Mouse (Mus musculus): ENCODE measurements around the gene Stox2. TPM values are rescaled to one million over a fixed set of nuclear protein-coding genes. Genes with fewer than 3 reads are reported as not detected.

Gene Stox2
- polyA plus RNA-seq, 1 experiment = not detected

DNA sequence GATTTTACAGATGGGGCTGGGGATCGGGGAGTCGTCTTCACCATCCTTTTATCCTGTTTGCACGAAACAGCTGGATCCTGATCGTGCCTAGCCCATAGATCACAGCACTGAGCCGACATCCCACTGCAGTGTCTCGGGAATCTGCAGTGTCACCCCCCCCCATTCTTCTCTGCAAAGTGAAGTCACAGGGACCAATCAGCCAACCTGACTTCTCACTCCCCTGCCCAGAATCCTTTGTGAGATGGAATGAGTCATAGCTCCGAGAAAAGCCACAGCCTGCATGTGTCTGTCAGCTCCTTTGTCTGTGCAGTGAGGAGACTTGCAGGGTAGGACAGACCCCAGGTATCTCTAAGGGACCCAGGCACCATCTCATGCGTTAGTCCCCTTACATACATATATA is 228.1 kb downstream of the Stox2 start:
- no peak for TF ChIP-seq GATA1 (IDR thresholded peaks at IDR 0.05; ENCODE audit: low read length)

DNA sequence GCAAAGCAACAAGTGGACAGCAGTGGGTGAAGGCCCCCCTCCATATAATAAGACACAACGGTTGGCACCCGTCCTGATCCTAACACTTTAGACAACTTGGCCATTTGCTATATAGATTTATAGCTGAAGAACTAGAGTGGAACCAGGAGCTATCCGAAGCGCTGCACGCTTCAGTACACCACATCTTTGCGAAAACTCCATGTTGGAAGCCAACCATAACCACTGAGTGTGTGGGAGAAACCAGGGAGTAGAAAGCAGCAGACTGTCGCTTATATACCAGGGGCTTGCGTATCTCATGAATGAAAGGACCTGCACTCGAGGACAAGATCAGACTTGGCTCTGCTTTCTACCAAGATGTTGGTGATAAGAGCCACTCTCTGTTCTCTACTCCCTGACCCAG is 234.0 kb downstream of the Stox2 start:
- no peak for TF ChIP-seq GATA1 (IDR thresholded peaks at IDR 0.05; ENCODE audit: low read length)

DNA sequence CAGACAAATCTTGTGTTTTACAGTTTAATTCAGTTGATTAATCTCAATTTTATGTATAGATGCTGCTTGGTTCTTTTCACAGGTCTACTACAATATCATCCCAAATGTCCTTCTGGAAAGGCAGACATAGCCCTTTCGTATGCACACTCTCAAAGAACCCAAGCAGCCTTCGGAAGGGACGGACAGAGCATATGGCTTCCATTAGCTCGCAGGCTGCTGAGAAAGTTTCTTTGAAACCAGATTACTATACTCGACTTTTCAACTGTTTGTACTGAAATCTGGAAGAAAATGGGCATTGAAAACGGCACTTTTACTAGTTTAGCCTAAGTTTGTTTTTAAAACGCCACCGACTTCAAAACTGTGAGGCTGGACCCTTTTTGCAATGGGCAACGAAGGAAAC is 234.9 kb downstream of the Stox2 start:
- TF ChIP-seq GATA1 (IDR thresholded peaks at IDR 0.05; ENCODE audit: low read length) = no peak

DNA sequence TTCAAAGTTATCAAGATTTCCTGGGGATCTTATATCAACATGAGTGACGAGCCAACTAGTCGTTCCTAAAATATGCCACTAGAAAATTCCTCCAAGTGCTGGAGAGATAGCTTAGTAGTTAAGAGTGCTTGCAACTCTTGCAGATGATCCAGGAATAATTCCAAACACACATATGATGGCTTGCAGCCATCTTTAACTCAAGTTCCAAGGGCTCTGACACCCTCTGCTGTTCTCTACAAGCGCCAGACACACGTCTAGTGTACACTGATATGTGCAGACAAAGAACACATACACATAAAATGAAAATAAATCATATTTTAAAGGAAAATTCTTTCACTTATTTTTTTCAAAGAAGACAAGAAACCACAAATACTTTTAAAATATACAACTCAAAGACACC is 237.9 kb downstream of the Stox2 start:
- TF ChIP-seq GATA1 (IDR thresholded peaks at IDR 0.05; ENCODE audit: low read length) = no peak

DNA sequence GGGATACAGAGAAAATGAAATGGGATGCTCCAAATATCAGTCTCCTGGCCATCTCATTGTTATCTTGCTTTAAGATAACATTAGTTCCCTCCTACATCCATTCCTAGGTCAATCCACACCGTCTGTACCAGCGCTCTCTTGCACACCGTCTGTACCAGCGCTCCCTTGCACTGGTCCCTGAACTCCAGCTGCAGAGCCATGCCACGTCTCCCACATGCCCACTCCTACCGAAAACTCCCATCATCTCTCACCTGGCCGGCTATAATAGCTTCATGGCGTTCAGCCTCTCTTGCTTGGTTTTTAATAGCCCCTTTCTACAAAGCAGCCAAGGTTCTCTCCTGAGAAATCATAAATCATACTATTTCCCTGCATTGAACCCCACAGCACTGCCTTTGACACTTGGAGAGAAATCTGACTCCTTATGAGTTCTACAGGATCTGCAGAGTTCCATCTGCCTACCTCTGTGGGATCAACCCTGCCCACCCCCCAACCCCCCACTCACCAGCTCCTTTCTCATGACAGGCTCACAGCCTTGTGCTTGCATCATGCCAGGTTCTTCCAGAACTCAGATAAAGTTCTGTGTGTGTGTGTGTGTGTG is 239.4 kb downstream of the Stox2 start:
- TF ChIP-seq GATA1 (IDR thresholded peaks at IDR 0.05; ENCODE audit: low read length) = no peak

DNA sequence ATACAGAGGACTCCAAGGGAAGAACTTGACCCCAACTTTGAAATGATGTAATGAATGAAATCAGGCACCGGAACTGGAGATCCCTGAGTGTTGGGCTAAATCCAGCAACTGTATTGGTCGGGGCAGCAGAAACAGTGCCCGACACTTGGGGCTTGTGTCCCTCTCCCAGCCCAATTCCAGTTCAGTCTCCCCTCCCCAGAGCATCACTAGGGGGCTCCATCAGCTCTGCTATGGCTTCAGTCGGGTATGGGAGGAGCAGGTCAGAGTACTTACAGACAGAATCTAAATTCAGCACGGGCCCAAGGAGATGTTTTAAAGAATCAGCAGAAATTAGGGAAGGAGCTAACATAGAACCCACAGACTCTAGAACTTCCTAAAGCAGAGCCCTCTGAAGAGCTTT is 240.7 kb downstream of the Stox2 start:
- no peak for TF ChIP-seq GATA1 (IDR thresholded peaks at IDR 0.05; ENCODE audit: low read length)

DNA sequence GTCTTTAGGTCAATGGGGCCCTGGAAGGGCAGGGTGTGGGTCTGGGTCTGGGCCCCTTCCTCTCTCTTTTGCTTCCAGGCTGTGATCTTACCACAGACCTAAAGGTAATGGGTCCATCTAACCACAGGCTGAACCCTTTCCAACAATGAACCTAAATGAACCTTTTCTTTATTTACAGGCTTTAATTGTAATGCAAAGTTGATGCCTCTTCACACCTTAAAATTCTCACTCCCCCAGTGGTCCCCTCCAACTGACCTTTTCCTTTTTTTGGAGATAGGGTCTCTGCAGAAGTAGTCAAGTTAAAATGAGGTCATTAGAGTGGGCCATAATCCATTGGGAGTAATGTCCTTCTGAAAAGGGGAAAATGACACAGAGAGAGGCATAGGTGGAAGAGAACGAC is 249.8 kb downstream of the Stox2 start:
- no peak for TF ChIP-seq GATA1 (IDR thresholded peaks at IDR 0.05; ENCODE audit: low read length)

DNA sequence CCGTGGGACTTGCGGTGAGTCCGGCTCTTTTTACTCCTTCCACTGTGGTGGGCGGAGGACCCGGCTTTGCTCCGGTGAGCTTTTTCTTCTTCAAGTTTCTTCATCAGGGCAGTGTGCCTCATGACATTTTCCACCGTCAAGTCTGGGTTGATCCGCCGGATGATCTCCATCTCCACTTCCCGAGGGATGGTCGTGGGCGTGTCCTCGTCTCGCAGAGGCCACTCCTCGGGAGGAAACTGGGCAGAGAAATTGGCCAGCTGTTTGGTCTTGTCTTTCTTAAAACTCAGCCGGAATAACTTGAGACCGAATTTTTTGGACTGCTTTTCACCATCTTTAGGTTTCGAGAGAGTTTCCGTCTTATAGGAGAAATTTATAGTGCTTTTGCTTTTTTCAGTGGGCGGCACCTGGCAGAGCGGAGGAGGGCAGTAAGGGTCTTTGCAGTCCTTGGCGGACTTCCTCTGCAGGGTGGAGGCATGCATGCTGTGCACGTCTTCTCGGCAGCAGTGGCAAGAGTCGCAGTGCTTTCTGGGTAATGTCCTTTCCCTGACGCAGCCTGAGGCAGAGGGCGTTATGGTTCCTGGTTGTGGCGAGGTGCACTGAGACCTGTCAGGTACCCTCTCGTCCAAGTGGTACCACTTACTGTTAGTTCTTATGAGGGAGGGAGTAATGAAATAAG is 252.7 kb downstream of the Stox2 start:
- TF ChIP-seq GATA1 (IDR thresholded peaks at IDR 0.05; ENCODE audit: low read length) = no peak

DNA sequence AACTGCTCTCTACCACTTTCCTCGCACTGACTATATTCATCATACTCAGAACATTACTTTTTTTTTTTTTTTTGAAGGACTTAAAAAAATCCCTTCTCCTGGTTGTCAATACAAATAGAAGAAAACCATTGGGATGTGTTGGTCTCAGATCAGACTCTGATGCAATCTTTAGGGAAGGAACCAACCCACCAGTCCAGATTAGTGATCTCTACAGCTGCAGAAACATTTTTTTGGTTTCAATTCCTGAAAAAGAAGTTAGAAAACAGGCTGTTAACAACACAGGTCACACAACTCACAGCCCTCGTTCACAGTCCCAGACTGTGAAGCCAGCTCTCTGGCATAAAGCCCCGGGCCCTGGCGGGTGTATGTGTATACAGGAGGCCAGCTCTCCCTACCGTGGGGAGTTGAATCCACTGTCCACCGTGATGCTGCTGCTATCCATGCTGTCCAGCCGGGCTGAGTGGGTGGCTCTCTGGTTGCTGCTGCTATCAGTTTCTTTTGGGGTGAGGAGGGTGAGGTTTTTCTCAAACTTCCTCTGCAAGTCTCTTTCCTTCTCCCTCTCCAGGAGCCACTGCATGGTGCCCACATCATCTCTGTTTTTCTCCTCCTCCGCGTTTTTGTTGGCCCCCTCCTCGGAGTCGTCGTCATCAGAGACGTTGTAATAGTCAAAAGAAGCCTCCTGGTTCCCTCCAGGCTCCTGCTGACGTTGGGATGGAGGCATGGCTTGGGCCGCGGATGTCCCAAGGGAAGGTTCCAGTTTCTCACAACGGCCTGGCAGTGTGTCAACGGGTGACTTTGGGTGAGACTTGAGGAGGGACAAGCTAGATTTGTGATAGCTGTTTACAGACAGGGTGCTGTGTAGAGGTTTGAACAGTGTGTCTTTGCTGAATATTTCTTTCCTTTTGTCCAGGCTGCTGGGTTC is 254.5 kb downstream of the Stox2 start:
- TF ChIP-seq GATA1 (IDR thresholded peaks at IDR 0.05; ENCODE audit: low read length) = no peak

DNA sequence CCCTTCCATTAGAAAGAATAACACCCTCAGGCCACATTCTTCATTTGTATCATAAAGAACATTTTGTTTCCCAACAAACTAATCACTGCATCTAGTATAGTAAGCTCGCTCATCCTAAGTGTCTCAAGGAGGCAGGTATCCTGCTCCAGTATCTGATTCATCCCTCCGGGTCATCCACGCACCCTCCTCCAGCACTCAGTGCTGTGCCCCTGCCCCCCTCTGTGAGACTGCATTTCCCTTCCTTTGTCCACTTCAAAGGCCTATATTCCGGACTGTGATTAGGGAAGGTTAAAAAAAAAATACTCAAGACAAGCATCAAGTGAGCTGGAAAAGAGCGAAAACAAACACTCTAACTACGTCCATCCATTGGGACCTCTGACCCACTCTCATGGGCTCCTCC is 260.8 kb downstream of the Stox2 start:
- TF ChIP-seq GATA1 (IDR thresholded peaks at IDR 0.05; ENCODE audit: low read length) = no peak

DNA sequence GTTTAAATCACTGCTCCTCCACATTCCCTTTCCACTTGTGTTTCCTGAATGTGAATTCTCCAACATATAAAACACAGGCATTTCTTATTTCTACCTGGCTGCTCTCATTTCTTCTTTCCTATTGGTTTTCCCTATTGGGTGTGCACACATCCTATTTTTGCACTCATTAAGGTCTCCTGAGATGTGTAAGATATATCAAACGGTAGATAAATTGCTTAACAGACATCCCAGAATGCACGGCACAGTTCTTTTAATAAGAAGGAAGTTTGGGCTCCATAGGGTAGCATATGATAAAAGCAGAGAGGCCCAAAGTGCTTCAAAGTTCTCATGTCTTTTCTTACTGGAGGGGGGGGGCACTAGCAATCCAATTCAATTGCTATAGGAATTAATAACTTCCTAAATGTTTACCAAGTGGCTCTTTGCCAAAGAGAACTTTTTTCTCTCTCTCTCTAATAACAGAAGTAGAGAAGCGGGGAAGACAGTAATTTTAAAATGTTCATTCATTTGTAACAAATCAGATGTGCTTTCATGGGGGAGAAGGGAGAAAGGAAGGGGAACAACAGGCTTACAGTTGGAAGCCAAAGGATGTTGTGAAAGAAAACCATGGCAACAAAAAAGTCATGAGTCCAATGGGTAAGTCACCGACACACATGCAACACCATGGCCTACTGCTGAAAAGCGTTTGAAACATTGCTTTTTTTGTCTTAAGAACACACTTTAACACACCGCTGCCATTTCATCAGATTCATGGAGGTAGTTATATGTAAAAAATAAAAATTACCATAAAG is 263.2 kb downstream of the Stox2 start:
- TF ChIP-seq GATA1 (IDR thresholded peaks at IDR 0.05; ENCODE audit: low read length) = no peak

DNA sequence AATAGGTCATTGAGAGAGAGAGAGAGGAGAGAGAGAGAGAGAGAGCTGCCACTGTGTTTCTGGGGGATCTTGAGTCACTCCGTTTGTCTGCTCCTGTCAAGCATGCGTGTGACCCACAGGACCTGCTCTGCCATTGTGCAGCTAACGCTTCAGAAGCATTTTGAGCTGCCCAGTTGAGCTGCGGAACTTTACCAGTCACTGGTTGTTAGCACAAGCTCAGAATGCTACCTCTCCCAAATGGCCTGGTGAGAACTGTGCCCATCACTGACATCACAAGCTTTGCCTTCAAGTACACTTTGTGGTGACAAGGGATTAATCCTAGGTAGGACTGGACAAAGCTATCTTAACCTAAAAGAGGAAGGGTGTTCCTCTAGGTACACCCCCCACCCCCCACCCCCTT is 263.9 kb downstream of the Stox2 start:
- no peak for TF ChIP-seq GATA1 (IDR thresholded peaks at IDR 0.05; ENCODE audit: low read length)

DNA sequence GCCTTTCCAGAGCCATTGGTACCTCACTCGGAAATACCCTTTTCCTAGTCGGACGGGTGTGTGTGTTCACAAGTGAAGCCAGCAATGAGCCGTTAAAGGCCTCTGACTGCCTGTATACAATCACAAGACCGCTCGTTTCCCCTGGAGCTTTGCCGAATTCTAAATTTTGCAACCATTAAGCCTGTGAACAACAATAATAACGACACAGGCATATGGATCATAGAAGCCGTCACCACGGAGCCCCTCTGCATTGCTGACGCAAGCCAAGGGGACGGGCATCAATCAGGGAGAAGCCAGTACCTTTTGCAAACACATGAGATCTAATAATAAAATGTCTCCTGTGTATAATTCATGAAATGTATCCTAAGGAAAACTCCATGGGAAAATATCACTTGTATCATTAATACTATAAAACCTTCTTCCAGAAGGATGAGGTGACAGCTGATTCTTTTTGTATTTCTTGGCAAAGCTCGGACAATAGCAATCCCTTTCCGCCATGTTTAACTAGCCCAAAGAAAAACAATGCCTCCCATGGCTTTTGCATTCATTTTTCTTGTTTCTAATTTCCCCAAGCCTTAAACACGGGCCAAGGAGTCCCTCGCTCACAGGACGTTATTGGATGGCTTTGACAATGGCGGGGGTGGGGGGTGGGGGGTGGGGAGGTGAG is 265.0 kb downstream of the Stox2 start:
- TF ChIP-seq GATA1 (IDR thresholded peaks at IDR 0.05; ENCODE audit: low read length) = no peak

DNA sequence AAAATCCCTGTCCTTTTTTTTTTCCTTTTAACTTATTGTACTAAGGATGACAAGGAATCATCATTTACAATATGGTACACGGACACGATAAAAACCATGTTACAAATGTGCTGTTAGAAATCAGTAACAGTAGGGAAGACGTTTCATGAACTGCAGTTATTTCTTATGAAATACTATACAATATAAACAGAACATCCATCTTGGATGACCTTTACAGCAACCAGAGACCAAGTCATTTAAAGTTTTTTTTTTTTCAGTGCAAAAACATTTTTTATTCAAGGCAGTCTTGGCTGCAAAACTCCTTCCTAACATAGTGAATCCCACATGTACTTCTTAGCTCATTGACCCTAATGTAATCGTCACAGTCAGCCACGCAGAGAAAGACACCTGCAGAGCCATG is 266.0 kb downstream of the Stox2 start:
- TF ChIP-seq GATA1 (IDR thresholded peaks at IDR 0.05; ENCODE audit: low read length) = no peak

DNA sequence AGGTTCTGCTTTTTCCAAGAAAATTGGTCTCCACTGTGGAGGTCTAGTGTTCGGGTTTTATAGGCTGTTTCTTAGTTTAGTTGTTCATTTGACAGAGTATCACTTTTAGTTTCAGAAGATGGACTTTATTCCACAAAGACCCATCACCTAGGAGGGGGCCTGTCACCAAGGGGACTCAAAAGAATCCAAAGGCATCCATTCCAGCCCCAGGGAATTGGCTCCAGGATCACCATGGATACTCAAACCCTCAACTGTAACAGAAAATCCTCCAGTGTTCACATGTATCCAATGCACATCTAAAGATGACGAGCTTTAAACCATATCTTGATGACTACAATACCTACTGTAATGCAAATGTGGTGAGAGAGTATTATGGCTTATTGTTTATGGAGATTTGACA is 267.4 kb downstream of the Stox2 start:
- TF ChIP-seq GATA1 (IDR thresholded peaks at IDR 0.05; ENCODE audit: low read length) = no peak
